Mouse (Mus musculus): ENCODE measurements at regions not wholly inside any gene's neighbourhood (a gene's known extent, or its start where the extent isn't known, plus 50 kb on each side); places are given as distances from the start of the nearest gene placed in this dataset.

GRCm38 (mm10) chr13:28425116-28425515 is 167.8 kb downstream of the Gm11361 start:
- H3K9ac ChIP-seq (replicated peaks; ENCODE audit: low read depth, low read length): no peak overlapping the region
- no peak for TF ChIP-seq EP300 (IDR thresholded peaks at IDR 0.05; ENCODE audit: low read depth)
- no peak overlapping the region for H3K4me2 ChIP-seq (ENCODE audit: low read depth, low read length)
- DNase-seq (ENCODE audit: low spot score) (no peak), ATAC-seq (ENCODE audit: insufficient read depth, low read depth) (no peak)
- no peaks in the 10 kb centered on the region for H3K27me3 ChIP-seq (ENCODE audit: control insufficient read depth, insufficient read depth, low read length)
- 0 out of 2 replicates have a peak overlapping the region, but pooled peaks have one; percentile 23 for H3K27ac ChIP-seq (ENCODE audit: low read depth)
- no peaks in the 10 kb centered on the region for H3K9me3 ChIP-seq (replicated peaks; ENCODE audit: control insufficient read depth, low read length)
- H3K4me1 ChIP-seq (ENCODE audit: control insufficient read depth, insufficient read depth): peaks cover 21% of the 10 kb centered on the region
- H3K36me3 ChIP-seq (replicated peaks; ENCODE audit: control insufficient read depth, insufficient read depth, low read length): no peaks in the 10 kb centered on the region
- H3K4me3 ChIP-seq (ENCODE audit: low read depth, low read length): no peak overlapping the region
- 61% methylated on average over 3 of the region's 3 CpGs for WGBS

- Histone ChIP-seq H3K27ac (ENCODE audit: low read depth) (peak overlapping the region; percentile 23; the same call in 1 of the 2 replicates), H3K9ac (replicated peaks; ENCODE audit: low read depth, low read length) (no peak overlapping the region)
- ATAC-seq (ENCODE audit: insufficient read depth, low read depth): 0 out of 2 replicates have a peak, but pooled peaks have one; percentile 19
These were observed 167.2 kb downstream of the Gm11361 start for GRCm38 (mm10) chr13:28424446-28425059.

GRCm38 (mm10) chr13:28421309-28421708 is 164.0 kb downstream of the Gm11361 start:
- Histone ChIP-seq H3K9me3 (replicated peaks; ENCODE audit: control insufficient read depth, low read length) (no peaks in the 10 kb centered on the region), H3K27ac (ENCODE audit: low read depth) (peak overlapping the region; percentile 73; the same call in 1 of the 2 replicates), H3K4me2 (ENCODE audit: low read depth, low read length) (no peak overlapping the region; the same call in 1 of the 2 replicates), H3K36me3 (replicated peaks; ENCODE audit: control insufficient read depth, insufficient read depth, low read length) (no peaks in the 10 kb centered on the region), H3K9ac (replicated peaks; ENCODE audit: low read depth, low read length) (no peak overlapping the region), H3K4me1 (ENCODE audit: control insufficient read depth, insufficient read depth) (peaks cover 32% of the 10 kb centered on the region), H3K4me3 (ENCODE audit: low read depth, low read length) (no peak overlapping the region), H3K27me3 (ENCODE audit: control insufficient read depth, insufficient read depth, low read length) (no peaks in the 10 kb centered on the region)
- no peak for TF ChIP-seq EP300 (IDR thresholded peaks at IDR 0.05; ENCODE audit: low read depth)
- TF ChIP-seq CTCF (IDR thresholded peaks at IDR 0.05; ENCODE audit: low read depth): no peak
- peak; percentile 23 for DNase-seq (ENCODE audit: low spot score)
- ATAC-seq (ENCODE audit: insufficient read depth, low read depth): no peak
- 38% methylated on average over 3 of the region's 3 CpGs for WGBS

More at GRCm38 (mm10) chr13:28424446-28425059, 167.2 kb downstream of the Gm11361 start:
- no peaks in the 10 kb centered on the region for H3K36me3 ChIP-seq (replicated peaks; ENCODE audit: control insufficient read depth, insufficient read depth, low read length)
- H3K4me3 ChIP-seq (ENCODE audit: low read depth, low read length): no peak overlapping the region
- no peak overlapping the region for H3K4me2 ChIP-seq (ENCODE audit: low read depth, low read length)
- TF ChIP-seq CTCF (IDR thresholded peaks at IDR 0.05; ENCODE audit: low read depth) (no peak), EP300 (IDR thresholded peaks at IDR 0.05; ENCODE audit: low read depth) (no peak)
- H3K27me3 ChIP-seq (ENCODE audit: control insufficient read depth, insufficient read depth, low read length): no peaks in the 10 kb centered on the region
- peak; percentile 31 for DNase-seq (ENCODE audit: low spot score)
- H3K9me3 ChIP-seq (replicated peaks; ENCODE audit: control insufficient read depth, low read length): no peaks in the 10 kb centered on the region
- 13% methylated on average over 8 of the region's 8 CpGs for WGBS
- H3K4me1 ChIP-seq (ENCODE audit: control insufficient read depth, insufficient read depth): peaks cover 21% of the 10 kb centered on the region

- peak overlapping the region; percentile 63; the same call in 1 of the 2 replicates for H3K4me2 ChIP-seq (ENCODE audit: low read depth, low read length)
- ATAC-seq (ENCODE audit: insufficient read depth, low read depth) (peak; percentile 27), DNase-seq (ENCODE audit: low spot score) (peak; percentile 81)
- peaks cover 34% of the 10 kb centered on the region for H3K4me1 ChIP-seq (ENCODE audit: control insufficient read depth, insufficient read depth)
- H3K9me3 ChIP-seq (replicated peaks; ENCODE audit: control insufficient read depth, low read length): no peaks in the 10 kb centered on the region
- H3K27me3 ChIP-seq (ENCODE audit: control insufficient read depth, insufficient read depth, low read length): no peaks in the 10 kb centered on the region
- 36% methylated on average over 3 of the region's 3 CpGs for WGBS
- peak overlapping the region; percentile 18; the same call in 1 of the 2 replicates for H3K4me3 ChIP-seq (ENCODE audit: low read depth, low read length)
- no peaks in the 10 kb centered on the region for H3K36me3 ChIP-seq (replicated peaks; ENCODE audit: control insufficient read depth, insufficient read depth, low read length)
- peak; percentile 41; the same call in 1 of the 2 replicates for TF ChIP-seq EP300 (IDR thresholded peaks at IDR 0.05; ENCODE audit: low read depth)
- no peak for TF ChIP-seq CTCF (IDR thresholded peaks at IDR 0.05; ENCODE audit: low read depth)
- H3K27ac ChIP-seq (ENCODE audit: low read depth): peak overlapping the region; percentile 73
- no peak overlapping the region for H3K9ac ChIP-seq (replicated peaks; ENCODE audit: low read depth, low read length)
These were observed 163.3 kb downstream of the Gm11361 start for GRCm38 (mm10) chr13:28420636-28421035.

- H3K27ac ChIP-seq (ENCODE audit: low read depth): peak overlapping the region; percentile 60
- DNase-seq (ENCODE audit: low spot score): peak; percentile 64
- peak overlapping the region; percentile 18 for H3K4me3 ChIP-seq (ENCODE audit: low read depth, low read length)
- peak overlapping the region; percentile 18; the same call in 1 of the 2 replicates for H3K9ac ChIP-seq (replicated peaks; ENCODE audit: low read depth, low read length)
- no peaks in the 10 kb centered on the region for H3K9me3 ChIP-seq (replicated peaks; ENCODE audit: control insufficient read depth, low read length)
- TF ChIP-seq CTCF (IDR thresholded peaks at IDR 0.05; ENCODE audit: low read depth) (peak; percentile 30), EP300 (IDR thresholded peaks at IDR 0.05; ENCODE audit: low read depth) (no peak)
- WGBS: 27% methylated on average over 16 of the region's 16 CpGs
- peak overlapping the region; percentile 63 for H3K4me2 ChIP-seq (ENCODE audit: low read depth, low read length)
- no peaks in the 10 kb centered on the region for H3K36me3 ChIP-seq (replicated peaks; ENCODE audit: control insufficient read depth, insufficient read depth, low read length)
- no peak for ATAC-seq (ENCODE audit: insufficient read depth, low read depth)
- H3K27me3 ChIP-seq (ENCODE audit: control insufficient read depth, insufficient read depth, low read length): no peaks in the 10 kb centered on the region
- peaks cover 27% of the 10 kb centered on the region for H3K4me1 ChIP-seq (ENCODE audit: control insufficient read depth, insufficient read depth)
These were observed 162.6 kb downstream of the Gm11361 start for GRCm38 (mm10) chr13:28419950-28420381.
